In the genomic region with DNA sequence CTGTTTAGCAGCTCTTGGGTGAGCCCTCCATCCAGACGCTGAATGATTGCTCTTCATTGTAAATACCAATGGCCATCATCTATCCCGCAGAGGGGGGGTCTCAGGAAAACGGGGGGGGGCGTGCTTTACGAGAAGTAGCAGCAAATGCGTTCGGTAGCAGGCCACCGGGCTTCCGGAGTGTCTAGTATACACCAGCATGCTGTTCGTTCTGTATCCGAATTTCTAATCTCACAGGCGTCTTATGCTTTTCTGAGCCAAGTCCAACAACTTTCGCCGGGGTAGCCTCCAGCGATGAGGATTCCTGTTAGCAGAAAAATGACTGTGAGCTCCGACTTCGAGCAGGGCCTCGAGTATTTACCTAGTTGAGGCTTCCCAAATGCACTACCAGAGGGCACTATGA, we compare ENCODE assay signal across 9 mouse cellular contexts.
DNase-seq lines count a peak whose midpoint lies in the region; ATAC-seq and TF ChIP-seq lines count a peak whose summit lies in the region.
"Had no signal": no experiment of that assay in that cellular context is flagged by ENCODE, and none has a peak within 500 bp of the region (broad histone marks: within the 10 kb centered on the region; RNA-seq: fewer than 3 reads in every experiment).

No protein-coding gene starts in this region.

- peaks cover 54% of the 10 kb centered on the region for H3K27me3 ChIP-seq in forebrain, embryonic 15.5 days
- H3K27me3 ChIP-seq in hindbrain, embryonic 16.5 days (replicated peaks; ENCODE audit: control insufficient read depth, insufficient read depth, low read length): peaks cover 2% of the 10 kb centered on the region
- H3K27me3 ChIP-seq in lung, embryonic 14.5 days (ENCODE audit: insufficient read depth, low read length): 0 out of 2 replicates have a peak, but pooled peaks cover 5% of the 10 kb centered on the region

- peak; percentile 32; the same call in 1 of the 2 replicates for ATAC-seq in frontal cortex, adult (ENCODE audit: low TSS enrichment)
- no peak for ATAC-seq in forebrain, embryonic 15.5 days (replicated peaks)
- no peak for ATAC-seq in hindbrain, embryonic 16.5 days
- peak; percentile 10; the same call in 1 of the 2 replicates for ATAC-seq in lung, embryonic 14.5 days (ENCODE audit: insufficient read depth)

- peak overlapping the region; percentile 1; the same call in 1 of the 2 replicates for H3K9ac ChIP-seq in forebrain, embryonic 15.5 days (replicated peaks)
- peak overlapping the region; percentile 47 for H3K9ac ChIP-seq in hindbrain, embryonic 16.5 days (ENCODE audit: low read depth, low read length)
- peak overlapping the region; percentile 38; the same call in 1 of the 2 replicates for H3K9ac ChIP-seq in lung, embryonic 14.5 days

- 4% methylated on average over 18 of the region's 18 CpGs for WGBS in forebrain, embryonic 15.5 days
- 5% methylated on average over 17 of the region's 18 CpGs for WGBS in hindbrain, embryonic 16.5 days
- 10% methylated on average over 18 of the region's 18 CpGs for WGBS in lung, embryonic 14.5 days

- peak overlapping the region; percentile 57 for H3K27ac ChIP-seq in forebrain, embryonic 15.5 days (replicated peaks)
- 0 out of 2 replicates have a peak overlapping the region, but pooled peaks have one; percentile 24 for H3K27ac ChIP-seq in hindbrain, embryonic 16.5 days (ENCODE audit: low read depth, low read length)
- H3K27ac ChIP-seq in lung, embryonic 14.5 days (ENCODE audit: low read depth): peak overlapping the region; percentile 64; the same call in 1 of the 2 replicates

- H3K4me2 ChIP-seq in forebrain, embryonic 15.5 days (replicated peaks): peak overlapping the region; percentile 46
- H3K4me2 ChIP-seq in hindbrain, embryonic 16.5 days (ENCODE audit: low read length): peak overlapping the region; percentile 61
- H3K4me2 ChIP-seq in lung, embryonic 14.5 days: peak overlapping the region; percentile 67

- no peaks in the 10 kb centered on the region for H3K9me3 ChIP-seq in forebrain, embryonic 15.5 days
- H3K9me3 ChIP-seq in hindbrain, embryonic 16.5 days (ENCODE audit: control insufficient read depth, low read length): no peaks in the 10 kb centered on the region
- H3K9me3 ChIP-seq in lung, embryonic 14.5 days (ENCODE audit: low read depth, low read length): no peaks in the 10 kb centered on the region

- DNase-seq in frontal cortex, postnatal 10 days (ENCODE audit: low spot score in 2 of 2): no peak
- peak; percentile 70 for DNase-seq in brain, embryonic 14.5 days (ENCODE audit: low read depth)
- peak; percentile 79 for DNase-seq in lung, embryonic 14.5 days
- peak; percentile 37 to 54 for DNase-seq in right cerebral cortex, adult 2 months (ENCODE audit: low spot score in 2 of 2)
- DNase-seq in ovary, postnatal 14 days (ENCODE audit: low spot score): no peak

- H3K4me3 ChIP-seq in forebrain, embryonic 15.5 days: 0 out of 2 replicates have a peak overlapping the region, but pooled peaks have one; percentile 21
- H3K4me3 ChIP-seq in hindbrain, embryonic 16.5 days (ENCODE audit: low read length): peak overlapping the region; percentile 12
- H3K4me3 ChIP-seq in lung, embryonic 14.5 days (ENCODE audit: low read depth, low read length): peak overlapping the region; percentile 34
- H3K4me3 ChIP-seq: myocyte had no signal

- no peak for TF ChIP-seq POLR2A in brain, embryonic 14.5 days (IDR thresholded peaks at IDR 0.05; ENCODE audit: borderline replicate concordance, extremely low read depth, insufficient read depth, insufficient read length, poor library complexity, severe bottlenecking)

- H3K4me1 ChIP-seq in forebrain, embryonic 15.5 days: peaks cover 39% of the 10 kb centered on the region
- peaks cover 14% of the 10 kb centered on the region for H3K4me1 ChIP-seq in hindbrain, embryonic 16.5 days (ENCODE audit: control insufficient read depth, insufficient read depth, low read depth, low read length)
- peaks cover 4% of the 10 kb centered on the region; the same call in 1 of the 2 replicates for H3K4me1 ChIP-seq in lung, embryonic 14.5 days (ENCODE audit: insufficient read depth)

- no peaks in the 10 kb centered on the region for H3K36me3 ChIP-seq in forebrain, embryonic 15.5 days
- H3K36me3 ChIP-seq in hindbrain, embryonic 16.5 days (ENCODE audit: control insufficient read depth, insufficient read depth, low read length): no peaks in the 10 kb centered on the region
- no peaks in the 10 kb centered on the region for H3K36me3 ChIP-seq in lung, embryonic 14.5 days (ENCODE audit: insufficient read depth)

- TF ChIP-seq CTCF in brain, embryonic 14.5 days (IDR thresholded peaks at IDR 0.05; ENCODE audit: borderline replicate concordance, extremely low read depth, insufficient read depth, insufficient read length): no peak
- TF ChIP-seq CTCF in lung, embryonic 14.5 days (IDR thresholded peaks at IDR 0.05; ENCODE audit: low read depth): no peak

Comparison
In these comparisons a context has a peak if more than half of its experiments do, and no peak if none do; other contexts are left out.
1. ATAC-seq: peak in frontal cortex, adult (single experiment) and lung, embryonic 14.5 days (single experiment); none in forebrain, embryonic 15.5 days (single experiment) and hindbrain, embryonic 16.5 days (single experiment).
2. DNase-seq: peak in brain, embryonic 14.5 days (single experiment), lung, embryonic 14.5 days (single experiment) and right cerebral cortex, adult 2 months (2 of 2); none in frontal cortex, postnatal 10 days (0 of 2) and ovary, postnatal 14 days (single experiment).
3. Peak in every context shown above with its lines, with median percentiles within 50 percentile points of each other: H3K27ac ChIP-seq, H3K4me2 ChIP-seq, H3K4me3 ChIP-seq and H3K9ac ChIP-seq.